Mouse (Mus musculus) thymus, postnatal 4 days (tissue): ENCODE data around the gene Fcho1.
"Not testable (repeated sequence)": the region's sequence is repeated elsewhere in the genome, so short reads cannot be mapped to it uniquely, and the experiment has no call there.

ENCODE experiments used
- DNase-seq: peaks from one replicate; pipeline ENCODE4 v3.0.0; 2021

The Fcho1 gene

DNA sequence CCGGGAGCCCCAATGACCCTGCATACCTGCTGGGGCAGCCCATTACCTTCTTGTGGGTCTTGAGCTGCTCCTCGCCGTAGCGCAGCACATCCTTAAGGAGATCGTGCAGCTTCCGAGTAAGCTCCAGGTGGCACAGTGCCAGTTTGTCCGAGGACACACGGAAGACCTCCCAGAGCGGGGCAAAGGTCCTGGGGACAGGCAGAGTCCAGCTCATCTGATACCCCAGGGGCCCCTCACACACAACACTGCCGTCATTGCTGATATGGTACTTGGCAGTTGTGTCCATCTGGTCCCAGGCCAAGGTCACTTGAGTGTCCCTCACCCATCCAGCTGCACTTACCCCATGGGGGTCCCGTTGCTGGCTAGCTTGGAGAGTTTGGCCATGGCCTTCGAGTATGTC lies 8.4 kb downstream of the Fcho1 start:
- DNase-seq, result peak; percentile 5

DNA sequence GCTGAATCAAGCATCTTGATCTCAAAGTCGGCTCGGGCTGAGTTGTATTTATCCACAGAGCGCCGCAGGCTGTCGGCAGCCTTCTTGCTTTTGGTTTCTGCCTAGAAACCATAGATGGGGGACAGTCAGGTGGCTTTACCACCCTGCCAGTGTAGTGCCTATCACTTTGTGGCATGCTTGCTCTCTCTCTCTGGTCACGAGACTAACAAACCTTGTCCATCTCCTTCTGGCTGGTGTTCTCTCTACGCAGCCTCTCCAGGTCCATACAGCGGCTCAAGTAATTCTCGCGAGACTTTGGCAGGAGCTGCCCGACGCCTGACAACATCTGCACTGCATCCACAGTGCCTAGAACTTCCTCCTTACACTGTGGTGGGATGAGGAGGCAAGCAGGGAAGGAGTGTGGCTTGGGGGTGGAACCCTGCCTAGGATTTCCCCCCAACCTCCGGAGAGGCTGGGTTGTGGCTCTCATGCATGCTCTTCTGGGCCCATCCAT lies 8.9 kb downstream of the Fcho1 start:
- DNase-seq, result peak; percentile 5

DNA sequence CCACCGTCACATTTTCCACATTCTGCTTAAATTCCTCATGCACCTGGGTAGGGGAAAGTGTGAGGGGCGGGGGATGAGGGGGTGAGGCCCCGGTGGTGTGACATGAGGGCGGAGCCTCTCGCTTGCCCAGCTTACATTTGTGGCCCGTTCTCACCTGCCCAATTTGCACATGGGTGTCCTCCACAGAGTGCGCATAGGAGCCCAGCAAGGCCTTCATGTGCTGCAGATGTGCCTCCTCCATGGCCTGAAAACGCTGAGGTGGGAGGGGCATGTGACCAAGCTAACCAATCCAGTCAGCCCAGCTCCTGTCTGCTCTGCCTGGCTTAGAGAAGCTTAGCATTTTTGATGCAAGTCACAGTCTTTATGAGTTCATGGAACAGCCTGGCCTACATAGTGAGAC lies 10.0 kb downstream of the Fcho1 start:
- peak; percentile 12 for DNase-seq

GRCm38 (mm10) chr8:71711574-71711973 lies 13.9 kb downstream of the Fcho1 start:
- no peak for DNase-seq

DNA sequence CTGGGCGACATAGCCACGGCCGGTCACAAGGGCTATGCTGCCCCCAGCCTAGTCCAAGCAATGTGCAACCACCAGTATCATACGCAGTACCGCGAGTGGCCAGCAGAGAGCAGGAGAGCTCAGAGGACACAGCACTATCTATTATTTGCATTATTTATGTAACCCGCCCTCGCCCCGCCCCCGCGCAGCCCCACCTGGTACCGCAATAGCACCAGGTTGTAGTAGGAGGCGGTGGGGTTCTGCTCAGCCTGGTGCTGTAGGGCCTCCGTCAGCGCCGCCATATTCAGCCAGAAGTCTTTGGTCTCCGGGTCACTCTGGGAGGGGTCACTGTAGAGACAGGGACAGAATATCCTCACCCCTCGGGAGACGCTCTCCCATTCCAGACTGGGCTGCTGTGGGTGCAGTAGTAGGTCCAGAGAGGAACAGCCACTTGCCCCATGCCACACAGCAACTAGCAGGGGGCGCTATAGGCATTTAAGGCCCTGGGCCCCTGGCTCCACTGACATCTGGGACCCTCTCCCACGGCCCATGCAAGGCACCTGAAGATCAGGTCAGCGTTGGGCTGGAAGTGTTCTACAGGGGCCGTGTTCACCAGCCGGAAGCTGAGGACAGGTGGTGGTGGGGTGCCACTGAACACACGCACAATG lies 15.6 kb downstream of the Fcho1 start:
- DNase-seq, result peak; percentile 89

GRCm38 (mm10) chr8:71709134-71709799 lies 16.2 kb downstream of the Fcho1 start:
- DNase-seq, result no peak

DNA sequence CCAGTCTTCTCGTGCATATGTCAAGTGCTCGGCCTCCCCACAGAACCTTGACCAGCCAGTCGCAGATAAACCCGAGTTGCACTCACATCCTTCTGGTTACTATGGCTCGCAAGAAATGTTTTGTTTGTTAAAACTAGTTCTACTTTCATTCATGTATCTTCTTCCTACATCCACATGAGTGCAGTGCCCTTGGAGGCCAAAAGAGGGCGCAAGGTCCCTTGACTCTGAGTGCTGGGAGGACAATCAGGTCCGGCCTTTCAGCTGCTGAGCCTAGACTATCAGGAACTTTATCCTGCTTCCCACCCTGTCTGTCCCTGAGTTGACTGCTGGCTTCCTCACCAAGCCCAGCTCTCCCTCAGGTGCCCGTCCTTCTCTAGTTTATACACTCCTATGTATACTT lies 17.6 kb downstream of the Fcho1 start:
- DNase-seq, result peak; percentile 84

DNA sequence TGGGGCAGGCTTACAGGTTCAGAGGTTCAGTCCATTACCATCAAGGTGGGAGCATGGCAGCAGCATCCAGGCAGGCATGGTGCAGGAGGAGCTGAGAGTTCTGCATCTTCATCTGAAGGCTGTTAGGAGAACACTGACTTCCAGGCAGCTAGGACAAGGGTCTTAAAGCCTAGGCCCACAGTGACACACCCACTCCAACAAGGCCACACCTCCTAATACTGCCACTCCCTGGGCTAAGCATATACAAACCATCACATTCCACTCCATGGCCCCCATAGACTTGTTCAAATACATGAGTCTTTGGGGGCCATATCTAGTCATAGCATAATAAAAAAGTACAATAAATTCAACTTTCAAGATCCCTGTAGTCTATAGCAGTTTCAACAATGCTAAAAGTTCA lies 22.1 kb downstream of the Fcho1 start:
- DNase-seq, result not testable (repeated sequence)

DNA sequence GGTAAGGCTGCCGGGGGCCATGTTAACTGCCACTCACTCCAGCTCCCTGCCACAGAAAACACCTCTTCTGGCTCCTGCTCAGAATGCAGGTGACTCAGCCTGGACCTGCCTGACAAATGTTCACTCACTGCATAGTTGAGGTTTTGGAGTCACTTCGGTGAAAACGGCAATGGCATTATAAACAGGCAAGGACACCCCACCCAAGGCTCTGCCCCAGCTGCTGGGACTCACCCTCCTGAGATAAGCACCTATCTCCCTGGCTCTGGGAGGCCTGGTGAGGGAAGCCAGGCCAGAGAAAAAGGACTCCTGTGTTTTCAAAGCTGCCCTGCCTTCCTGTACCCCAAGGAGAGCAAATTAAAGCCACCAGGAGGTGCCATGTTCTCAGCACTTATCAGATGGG lies 22.6 kb downstream of the Fcho1 start:
- DNase-seq, result no peak

- no peak for DNase-seq
These were observed 23.5 kb downstream of the Fcho1 start for GRCm38 (mm10) chr8:71702087-71702432.

DNA sequence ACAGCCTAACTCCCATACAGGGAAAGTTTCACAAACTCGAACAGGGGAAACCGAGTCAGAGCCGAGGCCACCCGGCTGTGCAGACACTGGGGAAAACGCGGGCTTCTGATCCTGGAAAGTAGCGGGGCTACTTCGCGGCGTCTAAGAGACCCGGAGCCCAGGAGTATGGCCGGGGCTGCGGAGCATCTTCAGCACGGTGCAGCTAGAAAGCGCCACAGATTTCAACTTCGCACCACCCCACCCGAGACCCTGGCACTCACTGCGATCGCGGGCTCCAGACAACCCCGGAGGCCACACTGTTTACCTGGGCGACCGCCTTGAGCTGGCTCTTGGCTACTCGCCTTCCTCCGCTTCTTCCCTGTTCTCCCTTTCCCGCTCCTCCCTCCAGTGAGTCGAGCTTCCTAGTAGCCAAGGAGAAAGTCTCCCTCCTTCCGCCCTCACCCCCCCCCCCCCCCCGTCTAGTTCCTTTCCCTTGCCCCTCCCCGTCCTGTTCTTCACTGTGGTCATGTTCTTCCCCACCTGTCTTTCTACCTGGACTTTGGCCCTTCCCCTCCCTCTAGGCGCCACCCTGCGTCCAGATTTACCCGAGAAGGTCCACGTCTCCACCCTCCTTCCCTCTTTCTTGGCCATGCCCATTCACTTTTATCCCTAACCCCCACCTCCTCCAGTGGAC lies 24.0 kb downstream of the Fcho1 start, which contains the start of gene B3gnt3:
Gene B3gnt3, minus strand, starts transcription at position 376 of the 673 bp plus-strand sequence.
- DNase-seq, result no peak

- no peak for DNase-seq
These were observed 24.8 kb downstream of the Fcho1 start for GRCm38 (mm10) chr8:71700493-71701269.

GRCm38 (mm10) chr8:71695456-71695855 lies 30.1 kb downstream of the Fcho1 start:
- not testable (repeated sequence) for DNase-seq

DNA sequence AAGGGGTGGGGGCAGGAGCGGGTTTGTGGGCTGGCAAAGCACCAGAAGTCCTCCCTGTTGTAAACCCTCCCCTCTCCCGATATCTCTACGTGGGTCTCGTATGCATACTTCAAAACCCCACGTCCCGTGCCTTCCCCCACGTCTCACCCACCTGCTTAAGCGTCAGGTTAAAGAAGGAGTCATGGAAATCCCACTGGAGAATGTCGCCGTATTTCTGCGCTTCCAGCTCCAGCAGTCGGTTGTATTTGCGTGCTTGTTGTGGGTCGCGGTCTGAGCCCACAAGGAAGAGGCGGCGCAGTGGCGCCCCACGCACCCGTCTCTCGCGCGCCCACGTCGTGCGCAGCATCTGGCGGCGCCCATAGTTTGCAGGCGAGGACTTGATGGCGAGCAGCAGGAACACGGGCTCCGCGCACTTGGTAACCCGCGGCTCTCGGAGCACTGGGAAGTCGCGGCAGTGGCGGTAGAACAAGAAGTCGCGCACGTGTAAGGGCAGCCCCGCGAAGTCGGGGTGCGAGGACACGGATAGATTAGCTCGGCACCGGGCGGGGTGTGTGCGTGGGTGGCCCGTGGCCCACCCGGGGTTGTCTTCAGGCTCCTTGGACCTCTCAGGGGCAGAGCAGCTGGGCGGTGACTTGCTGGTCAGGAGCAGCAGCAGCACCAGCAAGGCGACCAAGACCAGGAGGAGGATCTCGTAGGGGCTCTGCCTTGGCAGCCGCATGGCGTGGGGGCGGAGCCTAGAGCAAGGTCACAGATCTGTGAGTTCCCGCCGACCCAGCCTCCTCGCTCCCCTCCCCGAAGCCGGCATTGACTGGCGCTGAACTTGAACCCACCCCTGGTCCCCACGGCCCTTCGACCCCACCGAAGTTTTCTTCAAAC lies 32.1 kb downstream of the Fcho1 start:
- DNase-seq, result peak; percentile 56

DNA sequence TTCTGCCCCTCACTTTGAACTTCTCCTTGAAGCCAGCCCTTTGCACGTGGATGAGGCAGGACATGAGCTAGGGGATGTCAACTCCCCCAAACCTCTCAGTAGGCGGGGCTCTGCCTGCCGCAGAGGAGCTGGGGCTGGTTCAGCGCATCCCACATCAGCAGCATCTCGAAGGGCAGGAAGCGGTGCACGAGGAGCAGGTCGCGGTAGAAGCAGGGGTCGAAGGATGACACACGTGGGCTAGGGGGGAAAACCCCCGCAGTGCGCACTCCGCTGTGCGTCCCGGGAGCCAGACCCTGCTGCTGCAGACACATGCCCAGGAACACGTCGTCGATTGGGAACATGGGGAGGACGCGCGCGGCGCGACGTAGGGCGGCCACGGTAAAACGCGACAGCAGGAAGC lies 33.0 kb downstream of the Fcho1 start:
- peak; percentile 70 for DNase-seq

GRCm38 (mm10) chr8:71689028-71689427 lies 36.5 kb downstream of the Fcho1 start, which contains the start of gene Insl3:
TSS of gene Insl3 (plus strand) at chr8:71689214.
- no peak for DNase-seq

GRCm38 (mm10) chr8:71687616-71688015 lies 37.9 kb downstream of the Fcho1 start:
- DNase-seq, result no peak

DNA sequence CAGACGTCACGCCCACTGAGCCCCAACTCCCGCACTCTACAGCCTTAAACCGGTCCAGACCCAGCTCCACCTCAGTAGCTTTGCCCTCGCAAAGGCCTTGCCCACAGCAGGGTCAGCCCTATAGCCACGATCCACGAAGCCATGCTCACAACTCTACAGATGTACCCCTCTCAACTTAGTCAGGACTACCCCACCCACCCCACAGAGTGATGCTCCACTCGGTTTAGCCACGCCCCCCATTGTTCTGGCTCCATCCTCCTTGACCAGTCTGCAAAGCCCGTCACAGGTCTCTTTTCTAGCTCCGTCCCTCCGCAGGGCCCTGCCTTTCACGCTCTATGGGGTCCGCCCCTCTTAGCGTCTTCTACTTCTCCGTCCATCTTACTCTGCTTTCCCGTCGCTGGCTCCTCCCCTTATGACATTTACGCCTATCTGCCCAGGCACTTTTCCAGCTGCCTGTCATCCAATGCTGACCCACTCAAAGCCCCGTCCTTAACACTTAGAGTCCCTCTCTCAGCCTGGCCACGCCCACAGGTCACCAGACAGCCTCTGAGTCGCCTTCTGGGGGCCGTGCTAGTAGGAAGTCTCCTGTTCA lies 39.3 kb downstream of the Fcho1 start:
- no peak for DNase-seq

- DNase-seq, result no peak
These were observed 39.9 kb downstream of the Fcho1 start for GRCm38 (mm10) chr8:71685573-71685972.

DNA sequence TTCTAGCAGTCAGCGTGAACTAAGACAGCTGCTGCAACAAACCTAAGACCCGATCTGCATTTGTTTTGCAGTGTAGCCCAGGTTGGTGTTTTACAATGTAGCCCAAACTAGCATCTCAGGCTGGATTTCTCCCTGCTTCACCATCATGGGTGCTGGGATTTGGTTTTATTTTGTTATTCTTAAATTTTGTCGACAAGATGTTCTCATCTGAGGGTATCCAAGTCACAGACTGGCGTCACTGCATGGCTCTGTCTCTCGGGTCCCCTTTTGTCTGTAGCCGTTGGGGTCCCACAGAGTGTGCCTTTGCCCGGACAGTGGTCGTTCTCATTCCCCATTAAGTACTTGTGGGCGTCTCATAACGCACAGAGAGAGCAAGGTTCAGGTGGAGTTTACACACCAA lies 40.8 kb downstream of the Fcho1 start:
- DNase-seq, result no peak

GRCm38 (mm10) chr8:71682832-71683231 lies 42.7 kb downstream of the Fcho1 start:
- DNase-seq, result no peak
